Mouse (Mus musculus) small intestine, adult 2 months (tissue): ENCODE measurements around the gene Sptb. TPM values are rescaled to one million over a fixed set of nuclear protein-coding genes. Genes with fewer than 3 reads are reported as not detected.

ENCODE experiments used
- H3K27ac ChIP-seq: fragments of 200-500 bp; 2 replicates; pipeline ENCODE4 v1.5.1; 2012; ENCODE audit warnings: low read depth, low read length, control low read depth, inconsistent platforms; ENCODE audit not compliant: insufficient read depth
- H3K27me3 ChIP-seq: fragments of 200-500 bp; 2 replicates; pipeline ENCODE4 v1.6.1; 2012; ENCODE audit warnings: mild to moderate bottlenecking, moderate library complexity, low read length, inconsistent platforms; ENCODE audit not compliant: control insufficient read depth, insufficient read depth
- H3K36me3 ChIP-seq: fragments of 200-500 bp; 2 replicates; pipeline ENCODE4 v1.6.1; 2012; ENCODE audit warnings: mild to moderate bottlenecking, low read length, control low read depth, inconsistent platforms; ENCODE audit not compliant: control insufficient read depth, insufficient read depth
- H3K4me1 ChIP-seq: fragments of 200-500 bp; 2 replicates; pipeline ENCODE4 v1.6.1; 2012; ENCODE audit warnings: low read length, inconsistent platforms, mixed read lengths; ENCODE audit not compliant: control insufficient read depth, insufficient read depth, insufficient read length
- H3K4me3 ChIP-seq: fragments of 200-500 bp; 2 replicates; pipeline ENCODE4 v1.5.1; 2012; ENCODE audit warnings: low read depth, mild to moderate bottlenecking, control low read depth, inconsistent platforms, low read length, moderate library complexity
- CTCF ChIP-seq: fragments of 200-500 bp; IDR thresholded peaks from 2 replicates; pipeline ENCODE4 v1.5.1; 2012; ENCODE audit warnings: low read depth, mild to moderate bottlenecking, control low read depth, inconsistent platforms, low read length, moderate library complexity, mixed read lengths; ENCODE audit not compliant: insufficient replicate concordance, insufficient read length; ENCODE audit errors: extremely low read depth
- POLR2A ChIP-seq: fragments of 200-500 bp; IDR thresholded peaks from 2 replicates; pipeline ENCODE4 v1.6.1; 2012; ENCODE audit warnings: low read depth, mild to moderate bottlenecking, control low read depth, inconsistent platforms, low read length, moderate library complexity
- WGBS: fragments of 180-500 bp; shearing (Covaris S2); methylation state at CpG from one replicate; pipeline ENCODE4 v1.1.7; 2018; 5-methylcytosine and 5-hydroxymethylcytosine counted together
- polyA plus RNA-seq: library from polyadenylated mRNA; depleted of rRNA; stranded (reverse); fragments of >200 nt; gene quantifications from 2 replicates; pipeline ENCODE4 v1.2.3, GENCODE M21; 2012

The Sptb gene
- polyA plus RNA-seq, 1 experiment, result 0.60 TPM

GRCm38 (mm10) chr12:76687498-76688200, 22.7 kb downstream of the Sptb start:
- Histone ChIP-seq H3K4me1 (no peaks in the 10 kb centered on the region), H3K27ac (no peak overlapping the region), H3K4me3 (no peak overlapping the region), H3K27me3 (no peaks in the 10 kb centered on the region), H3K36me3 (no peaks in the 10 kb centered on the region)
- 75% methylated on average over 10 of the region's 10 CpGs for WGBS
- no peak for TF ChIP-seq CTCF
- TF ChIP-seq POLR2A, result no peak

- 95% methylated on average over 3 of the region's 3 CpGs for WGBS
- H3K27ac ChIP-seq, result no peak overlapping the region
- H3K4me1 ChIP-seq, result no peaks in the 10 kb centered on the region
- no peak overlapping the region for H3K4me3 ChIP-seq
- no peaks in the 10 kb centered on the region for H3K36me3 ChIP-seq
- no peaks in the 10 kb centered on the region for H3K27me3 ChIP-seq
- TF ChIP-seq POLR2A (no peak), CTCF (no peak)
Observed at GRCm38 (mm10) chr12:76685647-76686046, 24.7 kb downstream of the Sptb start.

DNA sequence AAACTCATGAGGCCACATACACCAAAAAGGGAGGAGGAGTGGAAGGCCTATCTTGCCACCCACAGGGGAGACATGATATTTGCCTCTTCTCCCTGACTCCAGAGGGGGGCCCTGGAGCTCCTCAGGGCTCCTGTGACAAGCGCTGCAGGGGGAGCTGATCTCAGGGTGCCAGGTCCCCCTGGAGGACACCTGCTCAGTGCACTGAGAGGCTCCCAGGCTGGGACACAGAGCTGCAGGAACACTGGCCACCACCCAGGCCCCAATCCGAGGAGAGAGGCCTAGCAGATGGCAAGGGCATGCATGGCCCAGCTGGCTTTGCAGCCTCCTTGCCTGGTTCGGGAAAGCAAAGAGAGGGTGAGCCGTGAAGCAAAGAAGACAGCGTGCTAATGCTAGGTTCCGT, 25.9 kb downstream of the Sptb start:
- no peak overlapping the region for H3K4me3 ChIP-seq
- no peak for TF ChIP-seq POLR2A
- no peak for TF ChIP-seq CTCF
- H3K36me3 ChIP-seq, result no peaks in the 10 kb centered on the region
- 71% methylated on average over 6 of the region's 6 CpGs for WGBS
- H3K27me3 ChIP-seq, result no peaks in the 10 kb centered on the region
- H3K4me1 ChIP-seq, result no peaks in the 10 kb centered on the region
- no peak overlapping the region for H3K27ac ChIP-seq

DNA sequence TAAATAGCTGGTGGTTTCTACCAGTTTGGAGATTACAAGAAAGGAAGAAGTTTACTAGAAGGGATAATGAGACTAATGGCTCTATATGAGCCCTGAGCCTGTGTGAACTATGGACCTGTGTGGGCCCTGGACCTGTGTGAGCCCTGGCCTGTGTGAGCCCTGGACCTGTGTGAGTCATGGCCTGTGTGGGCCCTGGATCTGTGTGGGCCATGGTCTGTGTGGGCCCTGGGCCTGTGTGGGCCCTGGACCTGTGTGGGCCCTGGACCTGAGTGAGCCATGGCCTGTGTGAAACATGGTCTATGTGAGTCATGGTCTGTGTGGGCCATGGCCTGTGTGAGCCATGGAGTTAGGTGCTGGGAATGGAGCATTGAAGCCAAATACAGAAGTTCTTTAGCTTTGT, 28.4 kb downstream of the Sptb start:
- H3K36me3 ChIP-seq, result no peaks in the 10 kb centered on the region
- no peaks in the 10 kb centered on the region for H3K27me3 ChIP-seq
- no peaks in the 10 kb centered on the region for H3K4me1 ChIP-seq
- no peak for TF ChIP-seq POLR2A
- no peak for TF ChIP-seq CTCF
- H3K27ac ChIP-seq, result no peak overlapping the region
- no peak overlapping the region for H3K4me3 ChIP-seq

DNA sequence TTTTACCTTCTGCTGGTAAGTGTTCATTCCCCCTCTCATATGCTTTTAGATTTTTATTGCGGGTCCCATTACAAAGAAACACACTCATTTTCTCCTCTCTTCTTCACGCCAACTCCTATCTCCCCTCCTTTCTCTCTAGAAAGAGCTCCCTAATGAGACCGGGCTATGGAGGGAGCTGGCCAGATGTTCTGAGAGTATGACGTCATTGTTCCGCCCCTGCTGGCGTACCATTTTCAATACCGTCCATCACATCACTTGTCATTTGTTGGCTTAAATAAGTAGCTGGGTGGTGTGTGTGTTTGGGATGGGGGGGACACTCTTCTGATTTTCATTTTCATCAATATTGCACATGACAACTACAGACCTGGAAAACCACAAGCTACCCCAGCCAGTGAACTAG, 33.3 kb downstream of the Sptb start:
- TF ChIP-seq CTCF (no peak), POLR2A (no peak)
- Histone ChIP-seq H3K4me3 (no peak overlapping the region), H3K4me1 (no peaks in the 10 kb centered on the region), H3K27ac (no peak overlapping the region), H3K36me3 (no peaks in the 10 kb centered on the region), H3K27me3 (no peaks in the 10 kb centered on the region)
- 43% methylated on average over 7 of the region's 7 CpGs for WGBS

DNA sequence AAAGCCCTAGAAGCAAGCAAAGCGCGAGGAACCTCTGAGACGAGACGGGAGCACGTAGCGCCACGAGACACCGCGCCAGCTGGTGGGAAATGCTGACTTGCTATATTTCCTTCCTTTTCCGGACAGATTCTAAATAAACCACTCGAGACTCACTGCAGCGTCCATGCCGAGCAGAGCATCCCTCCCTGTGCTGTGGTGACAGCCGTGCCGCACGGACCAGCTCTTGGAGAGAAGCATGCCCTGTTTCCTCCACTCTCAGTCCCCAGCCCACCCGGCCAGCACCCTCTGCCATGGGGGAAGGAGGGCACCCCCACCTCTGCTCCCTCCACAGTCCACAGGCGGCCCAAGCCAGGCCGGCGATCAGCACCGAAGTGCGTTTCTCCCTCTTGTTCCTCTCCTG, 33.9 kb downstream of the Sptb start:
- no peak overlapping the region for H3K27ac ChIP-seq
- H3K27me3 ChIP-seq, result no peaks in the 10 kb centered on the region
- WGBS, result 62% methylated on average over 22 of the region's 22 CpGs
- no peaks in the 10 kb centered on the region for H3K36me3 ChIP-seq
- peak overlapping the region; percentile 6 for H3K4me3 ChIP-seq
- TF ChIP-seq CTCF (no peak), POLR2A (no peak)
- no peaks in the 10 kb centered on the region for H3K4me1 ChIP-seq

DNA sequence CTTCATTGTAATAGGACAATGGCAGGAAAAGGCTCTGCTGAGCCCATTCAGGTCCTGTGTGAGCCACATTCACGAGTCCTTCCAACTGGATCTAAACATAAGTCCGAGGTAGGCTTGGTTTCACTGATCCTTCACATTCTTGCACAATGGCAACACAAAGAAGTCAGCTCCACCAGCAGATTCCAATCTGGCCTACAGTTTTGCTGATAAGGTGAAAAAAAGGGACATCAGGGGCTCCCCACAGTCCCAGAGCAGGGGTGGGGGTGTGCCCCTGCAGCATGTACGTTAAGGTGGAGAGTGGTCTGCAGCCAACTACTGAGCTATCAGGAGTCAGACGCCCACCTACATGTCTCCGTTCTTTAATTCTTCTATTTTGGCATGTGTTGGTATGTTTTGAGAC, 35.0 kb downstream of the Sptb start:
- Histone ChIP-seq H3K27ac (no peak overlapping the region), H3K36me3 (no peaks in the 10 kb centered on the region), H3K4me3 (no peak overlapping the region), H3K27me3 (no peaks in the 10 kb centered on the region), H3K4me1 (no peaks in the 10 kb centered on the region)
- no peak for TF ChIP-seq CTCF
- WGBS, result 70% methylated on average over 5 of the region's 5 CpGs

DNA sequence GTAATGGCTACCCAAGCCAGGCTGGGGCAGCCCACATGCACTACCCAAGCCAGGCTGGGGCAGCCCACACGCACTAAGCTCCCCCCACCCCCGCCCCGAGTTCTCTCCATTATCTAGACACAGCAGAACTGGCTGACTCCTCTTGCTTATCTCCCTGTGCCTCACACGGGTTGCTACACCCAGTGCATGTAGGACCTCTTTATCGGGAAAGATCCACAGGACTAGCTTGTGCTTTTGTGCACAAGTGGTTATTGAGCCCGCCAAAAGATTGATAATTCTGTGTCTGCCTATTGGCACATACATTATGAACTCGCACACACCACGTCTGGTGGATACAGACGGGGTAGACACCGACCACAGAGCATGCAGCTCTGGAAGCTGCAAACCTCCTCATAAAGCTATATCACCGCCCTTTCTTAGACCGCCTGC, 36.5 kb downstream of the Sptb start:
- Histone ChIP-seq H3K36me3 (no peaks in the 10 kb centered on the region), H3K4me1 (no peaks in the 10 kb centered on the region), H3K27ac (no peak overlapping the region), H3K27me3 (no peaks in the 10 kb centered on the region), H3K4me3 (no peak overlapping the region)
- 50% methylated on average over 12 of the region's 12 CpGs for WGBS
- no peak for TF ChIP-seq POLR2A
- no peak for TF ChIP-seq CTCF
